Mouse (Mus musculus): ENCODE measurements around the gene Tssc4. TPM values are rescaled to one million over a fixed set of nuclear protein-coding genes. Genes with fewer than 3 reads are reported as not detected.

The Tssc4 gene
- total RNA-seq, 4 experiments from 2014 or later = 37.0 to 42.1 (median 39.8) TPM

DNA sequence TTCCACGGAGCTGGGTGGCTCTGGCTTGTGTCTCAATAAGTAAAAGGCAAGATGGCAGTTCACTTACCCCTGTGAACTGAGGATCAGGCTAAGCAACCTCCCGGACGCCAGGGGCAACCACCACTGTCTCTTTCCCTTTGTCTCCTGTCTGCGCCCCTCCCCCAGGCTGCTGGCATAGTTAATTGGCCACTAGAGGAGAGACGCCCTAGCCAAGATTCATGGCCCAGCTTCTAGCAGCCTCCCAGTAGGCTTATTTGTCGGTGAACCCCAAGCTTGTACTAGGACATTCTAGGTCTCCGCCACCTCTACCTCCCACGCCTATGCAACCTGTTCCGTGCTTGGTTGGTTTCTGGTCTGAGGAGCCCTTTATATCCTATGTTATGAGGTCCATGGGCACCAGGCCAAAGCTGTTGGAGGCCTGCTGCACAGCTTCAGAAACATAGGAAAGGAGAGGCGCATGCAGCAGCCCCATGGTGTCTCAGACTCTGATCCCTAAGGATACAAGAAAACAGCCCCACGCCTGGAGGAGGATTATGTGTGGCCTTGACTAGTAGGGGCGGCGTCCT lies 650 bp upstream of the Tssc4 start:
- DNase-seq (ENCODE audit: low spot score in 2 of 2) = no peak

DNA sequence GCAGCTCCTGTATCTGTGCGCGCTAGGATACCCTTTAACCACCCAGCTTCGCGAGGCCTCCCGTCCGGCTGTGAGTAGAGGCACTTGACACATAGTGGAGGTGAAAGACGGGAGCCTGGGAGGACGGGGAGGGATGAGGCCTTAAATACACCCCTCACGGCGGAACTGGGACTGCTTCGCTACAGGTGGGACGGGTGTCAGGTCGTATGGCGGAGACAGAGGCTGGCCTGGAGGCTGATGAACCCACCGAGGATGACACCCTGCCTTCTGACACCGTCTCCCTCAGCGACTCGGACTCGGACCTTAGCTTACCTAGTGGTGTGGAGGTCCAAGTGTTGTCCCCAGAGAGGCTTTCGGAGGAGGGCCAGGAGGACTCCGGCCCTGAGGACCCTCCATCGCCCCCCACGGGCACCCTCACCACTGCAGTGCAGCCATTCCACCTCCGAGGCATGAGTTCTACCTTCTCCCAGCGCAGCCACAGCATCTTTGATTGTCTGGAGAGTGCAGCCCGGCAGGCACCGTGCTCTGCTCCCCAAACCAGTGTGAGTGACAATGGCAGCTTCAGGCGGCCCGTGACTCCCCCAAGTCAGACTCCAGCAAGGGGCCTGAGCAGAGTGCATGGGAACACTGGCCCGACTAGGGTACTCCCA lies 827 bp downstream of the Tssc4 start:
- no peak for DNase-seq (ENCODE audit: low spot score in 2 of 2)

GRCm38 (mm10) chr7:143070506-143071070 lies 1.5 kb downstream of the Tssc4 start:
- no peak for DNase-seq (ENCODE audit: low spot score in 2 of 2)

- no peak for DNase-seq (ENCODE audit: low spot score in 2 of 2)
Measured at GRCm38 (mm10) chr7:143072605-143073004, 3.6 kb downstream of the Tssc4 start.

GRCm38 (mm10) chr7:143073086-143073485 lies 4.0 kb downstream of the Tssc4 start:
- DNase-seq (ENCODE audit: low spot score in 2 of 2) = no peak

DNA sequence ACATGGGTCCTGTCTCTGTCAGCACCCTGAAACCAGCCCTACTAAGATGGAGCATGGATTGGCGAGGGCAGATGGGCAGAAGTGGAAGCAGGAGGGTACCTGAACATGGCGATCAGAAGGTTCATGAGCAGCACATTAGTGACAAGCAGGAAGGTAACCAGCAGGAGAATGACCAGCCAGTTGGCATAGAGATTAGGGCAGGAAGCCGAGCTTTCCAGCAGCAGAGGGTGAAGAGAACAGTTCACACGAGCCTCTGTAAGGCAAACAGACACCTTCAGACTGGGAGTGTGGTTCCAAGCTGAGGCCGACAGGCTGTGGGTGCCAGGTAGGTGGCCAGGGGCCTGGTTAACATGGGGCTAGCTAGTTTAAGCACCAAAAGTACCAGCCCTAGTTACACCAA lies 6.3 kb downstream of the Tssc4 start:
- DNase-seq (ENCODE audit: low spot score in 2 of 2) = no peak

GRCm38 (mm10) chr7:143077351-143077750 lies 8.3 kb downstream of the Tssc4 start:
- no peak for DNase-seq (ENCODE audit: low spot score in 2 of 2)

DNA sequence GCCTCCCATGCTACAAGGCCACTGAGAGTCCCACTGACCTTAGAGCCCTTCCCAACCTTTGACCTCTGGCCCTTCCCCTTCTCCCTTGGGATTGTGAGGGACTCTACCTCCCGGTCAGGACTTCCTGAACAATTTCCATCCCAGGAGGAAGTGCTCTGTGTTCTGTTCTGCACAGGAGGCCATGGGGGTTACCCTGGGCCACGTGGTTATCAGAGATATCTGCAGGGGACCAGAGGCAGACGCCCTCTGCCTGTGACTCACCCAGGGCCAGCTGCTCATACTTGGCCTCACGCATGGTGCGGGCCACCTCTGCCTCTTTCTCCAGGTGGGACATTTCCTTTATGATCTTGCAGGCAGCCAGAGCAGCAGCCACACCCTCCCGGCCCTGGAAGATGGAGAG lies 13.0 kb downstream of the Tssc4 start:
- DNase-seq (ENCODE audit: low spot score in 2 of 2) = no peak

DNA sequence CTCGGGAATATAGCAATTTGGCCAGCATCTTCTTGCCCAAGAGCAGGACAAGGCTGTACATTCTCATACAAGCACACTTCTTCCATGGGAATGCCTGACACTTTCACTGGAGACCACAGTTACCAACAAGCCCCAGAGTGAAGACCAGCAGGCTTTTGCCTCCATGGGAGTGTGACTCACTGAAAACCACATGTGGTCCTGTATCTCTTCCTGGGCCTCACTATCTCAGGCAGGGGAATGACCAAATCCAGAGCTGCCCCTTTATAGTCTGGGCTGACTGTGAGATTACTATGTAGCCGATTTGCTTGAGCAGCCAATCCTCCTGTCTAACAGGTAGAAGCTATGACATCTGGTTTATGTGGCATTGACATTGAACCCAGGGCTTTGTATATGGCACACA lies 14.7 kb downstream of the Tssc4 start:
- no peak for DNase-seq (ENCODE audit: low spot score in 2 of 2)

DNA sequence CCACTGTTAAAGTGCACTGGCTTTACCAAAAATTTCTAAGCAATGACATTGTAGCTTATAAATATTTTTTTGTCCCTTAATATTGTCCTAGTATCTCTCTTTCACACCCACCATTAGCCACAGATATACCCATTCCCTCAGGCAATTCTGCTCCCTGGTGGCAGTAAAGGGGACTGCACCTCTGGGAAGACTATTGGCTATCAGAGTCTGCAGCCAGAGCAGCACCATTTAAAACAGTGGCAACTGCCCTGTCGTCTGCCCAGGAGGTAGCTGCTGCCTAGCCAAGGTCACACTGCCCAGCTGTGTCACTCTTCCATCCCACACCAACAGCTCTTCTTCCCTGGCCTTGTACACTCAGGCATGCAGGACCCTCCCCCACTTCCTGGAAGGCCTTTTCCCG lies 17.3 kb downstream of the Tssc4 start:
- peak in 1 of 2 experiments; percentile 23 for DNase-seq (ENCODE audit: low spot score in 2 of 2)

- DNase-seq (ENCODE audit: low spot score in 2 of 2) = no peak
Measured at GRCm38 (mm10) chr7:143087070-143087579, 18.1 kb downstream of the Tssc4 start.

GRCm38 (mm10) chr7:143093847-143094246 lies 24.8 kb downstream of the Tssc4 start:
- DNase-seq (ENCODE audit: low spot score in 2 of 2) = no peak

- peak in 1 of 2 experiments; percentile 30 for DNase-seq (ENCODE audit: low spot score in 2 of 2)
Measured at GRCm38 (mm10) chr7:143094592-143095553, 25.8 kb downstream of the Tssc4 start, which contains the start of gene Trpm5. Gene Trpm5 (minus strand): TSS chr7:143094642.

DNA sequence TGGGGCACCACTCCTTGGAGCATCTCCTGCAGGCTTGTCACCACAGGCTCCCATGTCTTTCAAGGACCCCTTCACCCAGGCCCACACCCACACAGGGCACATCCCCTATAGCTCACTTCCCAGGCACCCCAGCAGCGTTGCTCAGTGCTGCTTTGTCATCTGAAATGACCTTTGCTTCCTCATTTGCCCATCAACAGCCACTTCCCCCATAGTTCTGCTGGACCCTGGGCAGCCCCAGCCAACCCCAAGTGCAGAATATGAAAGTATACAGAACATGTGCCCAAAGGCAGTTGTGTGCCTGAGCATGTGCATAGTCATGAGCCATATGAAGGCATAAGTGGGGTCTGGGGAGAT lies 26.5 kb downstream of the Tssc4 start:
- no peak for DNase-seq (ENCODE audit: low spot score in 2 of 2)

GRCm38 (mm10) chr7:143100759-143101158 lies 31.7 kb downstream of the Tssc4 start:
- DNase-seq (ENCODE audit: low spot score in 2 of 2) = peak in 1 of 2 experiments; percentile 41

GRCm38 (mm10) chr7:143105258-143105897 lies 36.3 kb downstream of the Tssc4 start:
- DNase-seq (ENCODE audit: low spot score in 2 of 2) = no peak

DNA sequence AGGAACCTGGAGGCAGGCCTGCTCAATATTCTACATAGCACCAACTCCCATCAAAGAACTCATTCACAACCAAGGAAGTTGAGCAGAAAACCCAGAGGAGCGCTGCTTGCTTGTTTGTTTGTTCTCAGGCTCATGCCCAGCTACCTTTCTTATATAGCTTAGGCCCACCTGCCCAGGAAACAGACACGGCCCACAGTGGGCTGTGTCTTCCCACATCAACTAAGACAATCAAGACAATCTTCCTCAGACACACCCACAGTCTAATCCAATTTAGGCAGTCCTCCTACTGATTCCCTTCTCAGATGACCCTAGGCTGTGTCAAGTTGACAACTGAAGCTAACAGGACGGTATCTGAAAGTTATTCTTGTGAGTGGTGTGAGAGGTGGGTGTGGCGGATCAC lies 37.0 kb downstream of the Tssc4 start, which contains the start of gene Kcnq1:
TSS of gene Kcnq1 (plus strand) at position 301 of the 400 bp plus-strand sequence.
- no peak for DNase-seq (ENCODE audit: low spot score in 2 of 2)

- DNase-seq (ENCODE audit: low spot score in 2 of 2) = no peak
Measured at GRCm38 (mm10) chr7:143106672-143107465, 37.8 kb downstream of the Tssc4 start.

- no peak for DNase-seq (ENCODE audit: low spot score in 2 of 2)
Measured at GRCm38 (mm10) chr7:143108200-143108599, 39.2 kb downstream of the Tssc4 start.

GRCm38 (mm10) chr7:143108996-143109660 lies 40.1 kb downstream of the Tssc4 start:
- DNase-seq (ENCODE audit: low spot score in 2 of 2) = no peak

All from left cerebral cortex, adult 8-10 months (tissue).